Mouse (Mus musculus) adrenal gland, postnatal 36 days (tissue): ENCODE data around the gene Vmn2r44. TPM values are rescaled to one million over a fixed set of nuclear protein-coding genes. Genes with fewer than 3 reads are reported as not detected.
A peak's percentile ranks its signal among the peaks of the same experiment; 100 is the strongest.
"Not testable (repeated sequence)": the region's sequence is repeated elsewhere in the genome, so short reads cannot be mapped to it uniquely, and the experiment has no call there.

Source experiments
- DNase-seq, 2 experiments: peaks; one replicate each; pipeline ENCODE4 v3.0.0; 2021; ENCODE audit warnings: mixed read lengths in 1 of 2
- long read RNA-seq, 2 experiments: library from polyadenylated mRNA; stranded (forward); transcript quantifications; one replicate each; pipeline ENCODE4 v2.0.0; 2021; ENCODE audit warnings: borderline sequencing depth in 2 of 2
- total RNA-seq, 2 experiments: library from RNA; stranded (reverse); gene quantifications; 2 replicates each; pipeline ENCODE4 v1.2.3; 2021

The Vmn2r44 gene
- not detected for total RNA-seq
- long read RNA-seq, experiment 1, result 0 reads
- long read RNA-seq, experiment 2, result 0 reads

GRCm38 (mm10) chr7:8383233-8383632 lies at the start of gene Vmn2r44:
TSS of gene Vmn2r44 (minus strand) at chr7:8383333.
- DNase-seq, result not testable (repeated sequence)

GRCm38 (mm10) chr7:8357879-8358278 lies 25.3 kb downstream of the Vmn2r44 start:
- DNase-seq, result peak; percentile 22 to 24

Other genes starting within 250 kb of the Vmn2r44 start
- gene Vmn2r41, start 221.7 kb downstream of the Vmn2r44 start, total RNA-seq, result not detected
- gene Vmn2r42, start 183.0 kb downstream of the Vmn2r44 start, total RNA-seq, result not detected
- gene Vmn2r43, start 122.7 kb downstream of the Vmn2r44 start, total RNA-seq, result not detected
- gene Vmn2r45, start 105.7 kb upstream of the Vmn2r44 start, total RNA-seq, result not detected